Mouse (Mus musculus) left cerebral cortex, postnatal 25 days (tissue): ENCODE measurements at regions not wholly inside any gene's neighbourhood (a gene's known extent, or its start where the extent isn't known, plus 50 kb on each side); places are given as distances from the start of the nearest gene placed in this dataset.
"Not testable (repeated sequence)": the region's sequence is repeated elsewhere in the genome, so short reads cannot be mapped to it uniquely, and the experiment has no call there.

Experiments
- DNase-seq, 2 experiments: peaks; one replicate each; pipeline ENCODE4 v3.0.0; 2022; ENCODE audit warnings: low spot score in 2 of 2, mixed read lengths in 1 of 2
- intact Hi-C: fragments of 180-260 bp; cut with DNase I; formaldehyde crosslinking; loops from one replicate; pipeline ENCODE4 v1.15.1; 2025

- intact Hi-C loops, result loop anchor here (10.0 kb wide), 1 partner anchor 860 kb away; no protein-coding TSS in a partner anchor
- no peak for DNase-seq
These were observed 993.9 kb upstream of the Pom121l12 start for GRCm38 (mm10) chr11:13605152-13605697.

DNA sequence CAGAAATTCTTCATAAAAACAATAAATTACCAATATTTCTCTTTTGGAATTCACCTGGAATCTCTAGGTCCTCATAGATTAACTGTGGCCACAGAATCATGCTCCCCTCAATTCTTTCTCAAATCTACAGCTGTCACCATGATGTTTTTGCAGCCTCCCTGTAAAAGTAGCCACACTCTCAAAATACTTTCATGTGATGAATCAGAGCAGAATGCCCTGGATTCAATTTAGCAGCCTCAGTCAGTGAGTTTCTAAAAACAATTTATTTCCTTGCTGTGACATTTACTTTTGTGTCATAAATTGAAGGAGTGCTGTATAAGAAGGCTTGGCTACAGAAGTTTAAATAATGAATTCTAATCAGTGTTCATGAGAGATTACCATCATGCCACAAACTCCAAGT lies 1014.4 kb upstream of the Pom121l12 start:
- intact Hi-C loops, result no loop called here
- DNase-seq, result peak in 1 of 2 experiments; percentile 76

DNA sequence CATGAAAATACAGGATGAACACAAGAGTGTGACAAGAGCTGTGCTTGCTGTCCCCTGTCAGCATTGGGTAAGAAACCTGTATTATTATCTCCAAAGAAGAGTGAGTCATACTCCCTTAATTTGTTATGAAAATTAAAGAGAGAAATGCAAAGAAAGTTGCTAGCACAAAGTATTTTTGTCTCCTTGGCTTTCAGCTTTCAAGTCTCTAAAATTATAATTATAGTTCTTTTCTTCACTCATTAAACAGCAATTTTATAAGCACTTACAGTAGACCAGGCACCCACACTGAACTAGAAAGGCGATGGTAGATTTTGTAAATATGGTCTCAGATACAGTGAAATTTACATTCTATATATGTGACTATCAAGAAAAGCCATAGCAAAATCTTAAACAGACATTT lies 1043.8 kb upstream of the Pom121l12 start:
- intact Hi-C loops, result no loop called here
- peak in 1 of 2 experiments; percentile 36 for DNase-seq

- DNase-seq, intact Hi-C loops: not testable (repeated sequence)
These were observed 1054.9 kb upstream of the Cobl start for GRCm38 (mm10) chr11:13519618-13520017.

- intact Hi-C loops, DNase-seq: not testable (repeated sequence)
These were observed 1046.2 kb upstream of the Cobl start for GRCm38 (mm10) chr11:13510914-13511313.

DNA sequence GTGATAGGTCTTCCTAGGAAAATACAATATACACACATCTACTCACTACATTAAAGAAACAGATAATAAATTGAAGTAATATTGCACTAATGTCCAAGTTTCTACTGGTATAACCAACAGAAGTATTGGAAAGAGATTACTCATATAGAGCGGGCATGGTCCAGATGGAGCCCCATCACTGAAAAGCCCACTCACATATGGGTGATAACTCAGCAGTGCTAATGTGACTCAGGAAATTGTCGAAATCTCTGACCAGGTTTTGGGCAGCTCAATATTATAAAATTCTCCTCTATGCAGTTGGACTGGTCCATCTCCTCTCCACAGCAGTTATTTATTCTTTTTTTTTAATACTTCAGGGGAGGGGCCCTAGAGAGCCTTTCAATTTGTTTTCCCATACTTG lies 1021.2 kb upstream of the Cobl start:
- peak in 1 of 2 experiments; percentile 25 for DNase-seq
- intact Hi-C loops, result no loop called here

DNA sequence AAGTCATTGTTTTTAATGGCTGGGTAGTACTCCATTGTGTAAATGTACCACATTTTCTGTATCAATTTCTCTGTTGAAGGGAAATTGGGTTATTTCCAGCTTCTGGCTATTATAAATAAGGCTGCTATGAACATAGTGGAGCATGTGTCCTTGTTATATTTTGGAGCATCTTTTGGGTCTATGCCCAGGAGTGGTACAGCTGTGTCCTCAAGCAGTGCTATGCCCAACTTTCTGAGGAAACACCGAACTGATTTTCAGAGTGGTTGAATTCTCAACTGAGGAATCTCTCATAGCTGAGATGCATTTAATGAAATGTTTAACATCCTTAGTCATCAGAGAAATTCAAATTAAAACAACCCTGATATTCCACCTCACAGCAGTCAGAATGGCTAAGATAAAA lies 986.8 kb upstream of the Cobl start:
- peak in 1 of 2 experiments; percentile 58 for DNase-seq
- intact Hi-C loops, result loop anchor here (10.0 kb wide), 1 partner anchor 707 kb away; no protein-coding TSS in a partner anchor

DNA sequence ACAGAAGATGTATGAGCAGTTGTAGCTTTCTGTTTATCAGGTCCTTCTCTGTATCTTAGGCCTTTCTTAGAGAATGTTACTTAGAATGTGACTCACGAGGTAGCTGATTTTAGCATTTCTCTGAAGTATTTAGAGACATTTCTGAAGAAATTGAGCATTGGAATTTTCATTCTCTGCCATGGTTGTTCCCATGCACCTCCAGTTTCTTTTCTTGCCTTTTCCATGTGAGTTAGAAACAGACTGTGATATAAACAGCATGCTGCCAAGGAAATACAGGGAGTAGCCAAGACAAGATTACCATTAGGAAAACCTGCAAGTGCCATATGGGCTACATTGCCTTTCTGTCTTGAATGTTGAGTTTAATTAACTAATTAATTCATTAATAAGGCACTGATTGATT lies 971.7 kb upstream of the Cobl start:
- intact Hi-C loops, result no loop called here
- peak in 1 of 2 experiments; percentile 60 for DNase-seq

- DNase-seq, intact Hi-C loops: not testable (repeated sequence)
These were observed 953.1 kb upstream of the Cobl start for GRCm38 (mm10) chr11:13417881-13418280.
